Mouse (Mus musculus) natural killer cell, adult 2 months (primary cell): ENCODE measurements at regions not wholly inside any gene's neighbourhood (a gene's known extent, or its start where the extent isn't known, plus 50 kb on each side); places are given as distances from the start of the nearest gene placed in this dataset.

ENCODE experiments used
- DNase-seq, 2 experiments: peaks; one replicate each; pipeline ENCODE4 v3.0.0; 2022; ENCODE audit warnings: low spot score in 2 of 2

GRCm38 (mm10) chr2:73041475-73041874 is 55.0 kb upstream of the Gm11084 start:
- DNase-seq, result no peak

GRCm38 (mm10) chr2:73040031-73040430 is 53.5 kb upstream of the Gm11084 start:
- DNase-seq, result peak; percentile 12 to 18

GRCm38 (mm10) chr2:73039300-73039699 is 52.8 kb upstream of the Gm11084 start:
- DNase-seq, result no peak

- DNase-seq, result no peak
Measured at GRCm38 (mm10) chr2:73038290-73038732, 51.8 kb upstream of the Gm11084 start.

- DNase-seq, result no peak
Measured at GRCm38 (mm10) chr2:73037266-73038046, 50.9 kb upstream of the Gm11084 start.
